Mouse (Mus musculus) lung, postnatal 0 days (tissue): ENCODE results near the gene Zbp1.

Experiments used
- CTCF ChIP-seq: IDR thresholded peaks from 2 replicates; pipeline ENCODE4 v1.5.1; 2016; ENCODE audit warnings: antibody characterized with exemption, mild to moderate bottlenecking
- EP300 ChIP-seq: IDR thresholded peaks from 2 replicates; pipeline ENCODE4 v1.6.1; 2016; ENCODE audit warnings: antibody characterized with exemption, mild to moderate bottlenecking, control low read depth

DNA sequence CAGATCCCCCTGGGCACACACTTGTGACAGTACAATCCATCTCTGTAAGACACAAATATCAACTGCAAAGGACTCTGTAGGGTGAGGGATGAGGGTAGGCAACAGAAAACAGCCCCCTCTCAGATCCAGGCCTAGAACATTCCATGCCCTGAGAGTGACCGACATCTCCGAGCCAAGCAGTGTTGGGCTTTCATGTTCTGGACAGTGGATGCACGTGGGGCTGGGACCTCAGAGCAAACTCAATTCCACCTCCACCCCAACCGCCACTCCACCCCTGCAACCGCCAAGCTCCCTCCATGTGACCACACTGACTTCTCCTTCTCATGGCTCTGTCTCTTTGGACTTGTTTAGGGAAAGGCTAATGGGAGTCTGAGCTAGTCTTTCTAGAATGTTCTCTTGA is 46.8 kb downstream of the Zbp1 start:
- no peak for TF ChIP-seq CTCF
- no peak for TF ChIP-seq EP300
